Mouse (Mus musculus) urinary bladder, postnatal 36 days (tissue): Measurements from ENCODE around the gene Cbs.

Experiments used
- DNase-seq, 2 experiments: peaks; one replicate each; pipeline ENCODE4 v3.0.0; 2022; ENCODE audit warnings: low spot score in 2 of 2, mixed read lengths in 1 of 2

Cbs gene

GRCm38 (mm10) chr17:31590846-31591245 lies 46.2 kb downstream of the Cbs start:
- DNase-seq, result no peak

- DNase-seq, result no peak
Measured at GRCm38 (mm10) chr17:31588726-31589125, 48.3 kb downstream of the Cbs start.

GRCm38 (mm10) chr17:31588115-31588514 lies 48.9 kb downstream of the Cbs start:
- no peak for DNase-seq

- no peak for DNase-seq
Measured at GRCm38 (mm10) chr17:31583781-31584180, 53.3 kb downstream of the Cbs start.

GRCm38 (mm10) chr17:31583185-31583584 lies 53.9 kb downstream of the Cbs start:
- DNase-seq, result no peak

- DNase-seq, result no peak
Measured at GRCm38 (mm10) chr17:31580344-31580743, 56.7 kb downstream of the Cbs start.

- no peak for DNase-seq
Measured at GRCm38 (mm10) chr17:31576394-31577175, 60.5 kb downstream of the Cbs start.

- DNase-seq, result no peak
Measured at GRCm38 (mm10) chr17:31574662-31575061, 62.4 kb downstream of the Cbs start.

GRCm38 (mm10) chr17:31571689-31572088 lies 65.3 kb downstream of the Cbs start:
- no peak for DNase-seq

GRCm38 (mm10) chr17:31570321-31570925 lies 66.6 kb downstream of the Cbs start:
- DNase-seq, result no peak

- no peak for DNase-seq
Measured at GRCm38 (mm10) chr17:31569756-31570155, 67.3 kb downstream of the Cbs start.

- no peak for DNase-seq
Measured at GRCm38 (mm10) chr17:31566276-31566675, 70.8 kb downstream of the Cbs start.

GRCm38 (mm10) chr17:31565141-31566056 lies 71.6 kb downstream of the Cbs start:
- peak; percentile 40 to 41 for DNase-seq

GRCm38 (mm10) chr17:31564858-31565140 lies 72.2 kb downstream of the Cbs start:
- DNase-seq, result no peak

- DNase-seq, result peak; percentile 95 to 99
Measured at GRCm38 (mm10) chr17:31564015-31564857, 72.8 kb downstream of the Cbs start, which contains the start of gene Pknox1. Pknox1 (plus strand) TSS chr17:31564734.

GRCm38 (mm10) chr17:31563632-31564014 lies 73.4 kb downstream of the Cbs start:
- peak; percentile 26 to 27 for DNase-seq

- no peak for DNase-seq
Measured at GRCm38 (mm10) chr17:31559021-31559789, 77.8 kb downstream of the Cbs start.
